Mouse (Mus musculus) midbrain, embryonic 16.5 days (tissue): ENCODE data around the gene Kdm5b. TPM values are rescaled to one million over a fixed set of nuclear protein-coding genes. Genes with fewer than 3 reads are reported as not detected.
"Not testable (repeated sequence)": the region's sequence is repeated elsewhere in the genome, so short reads cannot be mapped to it uniquely, and the experiment has no call there.

Experiments used
- ATAC-seq: fragments of 200-750 bp; cut with Nextera tagmentation; 2 replicates; pipeline ENCODE4 v1.8.0; 2017; ENCODE audit warnings: moderate TSS enrichment
- H3K27ac ChIP-seq: fragments of 300-500 bp; sonication (generic); 2 replicates; pipeline ENCODE4 v1.5.1; 2014; ENCODE audit warnings: mild to moderate bottlenecking, low read length, mixed read lengths
- H3K27me3 ChIP-seq: fragments of 300-500 bp; sonication (generic); 2 replicates; pipeline ENCODE4 v1.6.1; 2014; ENCODE audit warnings: low read depth, low read length, mixed read lengths; ENCODE audit not compliant: control insufficient read depth, insufficient read depth
- H3K36me3 ChIP-seq: fragments of 300-500 bp; sonication (generic); 2 replicates; pipeline ENCODE4 v1.6.1; 2014; ENCODE audit warnings: mild to moderate bottlenecking, low read length, moderate library complexity, mixed read lengths; ENCODE audit not compliant: control insufficient read depth, insufficient read depth
- H3K4me1 ChIP-seq: fragments of 300-500 bp; sonication (generic); 2 replicates; pipeline ENCODE4 v1.6.1; 2014; ENCODE audit warnings: mild to moderate bottlenecking, low read length, mixed read lengths; ENCODE audit not compliant: control insufficient read depth, insufficient read depth
- H3K4me2 ChIP-seq: fragments of 300-500 bp; sonication (generic); 2 replicates; pipeline ENCODE4 v1.6.1; 2014; ENCODE audit warnings: mild to moderate bottlenecking, low read length, mixed read lengths
- H3K4me3 ChIP-seq: fragments of 300-500 bp; sonication (generic); 2 replicates; pipeline ENCODE4 v1.5.1; 2014; ENCODE audit warnings: low read depth, mild to moderate bottlenecking, low read length, moderate library complexity, mixed read lengths
- H3K9ac ChIP-seq: fragments of 300-500 bp; sonication (generic); 2 replicates; pipeline ENCODE4 v1.6.1; 2014; ENCODE audit warnings: low read depth, low read length, mixed read lengths
- H3K9me3 ChIP-seq: fragments of 300-500 bp; sonication (generic); replicated peaks from 2 replicates; pipeline ENCODE4 v1.6.1; 2014; ENCODE audit warnings: mild to moderate bottlenecking, low read length, mixed read lengths; ENCODE audit not compliant: control insufficient read depth, poor library complexity, severe bottlenecking
- WGBS: fragments of 180-500 bp; shearing (Covaris S2); extraction: QIAGEN DNeasy Blood & Tissue Kit; methylation state at CpG from one replicate; pipeline ENCODE4 v1.1.7; 2014; 5-methylcytosine and 5-hydroxymethylcytosine counted together
- polyA plus RNA-seq: library from polyadenylated mRNA; unstranded; fragments of >200 nt; fragmentation: Nextera tagmentation; extraction: Ambion mirVana; gene quantifications from 2 replicates; pipeline ENCODE4 v1.2.1, GENCODE M21; 2015

The Kdm5b gene
- polyA plus RNA-seq = 66.5 and 78.9 TPM in 2 replicates

GRCm38 (mm10) chr1:134559976-134560375, at the start of gene Kdm5b:
Kdm5b (plus strand) TSS chr1:134560171.
- ATAC-seq = no peak
- H3K4me2 ChIP-seq = peak within 1 kb of the TSS; percentile 79

GRCm38 (mm10) chr1:134512183-134512582, 47.8 kb upstream of the Kdm5b start:
- Histone ChIP-seq H3K9ac (no peak overlapping the region), H3K9me3 (no peaks in the 10 kb centered on the region), H3K4me3 (no peak overlapping the region), H3K27me3 (0 out of 2 replicates have a peak, but pooled peaks cover 2% of the 10 kb centered on the region), H3K4me1 (no peaks in the 10 kb centered on the region; the same call in 1 of the 2 replicates), H3K4me2 (no peak overlapping the region), H3K27ac (no peak overlapping the region), H3K36me3 (peaks cover 8% of the 10 kb centered on the region; the same call in 1 of the 2 replicates)
- ATAC-seq = no peak
- WGBS = 54% methylated on average over 4 of the region's 4 CpGs

More at GRCm38 (mm10) chr1:134559976-134560375, at the start of gene Kdm5b:
- peaks cover 30% of the 10 kb centered on the region for H3K4me1 ChIP-seq
- peak within 1 kb of the TSS; percentile 100 for H3K9ac ChIP-seq
- H3K27me3 ChIP-seq = no peaks in the 10 kb centered on the region
- WGBS = under 1% methylated on average over 33 of the region's 34 CpGs
- H3K9me3 ChIP-seq = no peaks in the 10 kb centered on the region
- no peaks in the 10 kb centered on the region for H3K36me3 ChIP-seq
- peak within 1 kb of the TSS; percentile 92 for H3K27ac ChIP-seq
- peak within 1 kb of the TSS; percentile 90 for H3K4me3 ChIP-seq

- no peak overlapping the region; the same call in 1 of the 2 replicates for H3K4me2 ChIP-seq
- 0 out of 2 replicates have a peak, but pooled peaks cover 2% of the 10 kb centered on the region for H3K27me3 ChIP-seq
- no peak for ATAC-seq
- H3K4me3 ChIP-seq = no peak overlapping the region
- WGBS = 57% methylated on average over 6 of the region's 6 CpGs
- H3K9me3 ChIP-seq = no peaks in the 10 kb centered on the region
- H3K4me1 ChIP-seq = no peaks in the 10 kb centered on the region; the same call in 1 of the 2 replicates
- H3K36me3 ChIP-seq = peaks cover 4% of the 10 kb centered on the region; the same call in 1 of the 2 replicates
- no peak overlapping the region for H3K9ac ChIP-seq
- no peak overlapping the region for H3K27ac ChIP-seq
Measured at GRCm38 (mm10) chr1:134512584-134512983, 47.4 kb upstream of the Kdm5b start.

GRCm38 (mm10) chr1:134513312-134513860, 46.6 kb upstream of the Kdm5b start:
- Histone ChIP-seq H3K4me3 (peak overlapping the region; percentile 29), H3K4me2 (peak overlapping the region; percentile 60), H3K9me3 (no peaks in the 10 kb centered on the region), H3K27ac (no peak overlapping the region), H3K36me3 (peaks cover 3% of the 10 kb centered on the region; the same call in 1 of the 2 replicates), H3K9ac (peak overlapping the region; percentile 49), H3K4me1 (no peaks in the 10 kb centered on the region; the same call in 1 of the 2 replicates), H3K27me3 (0 out of 2 replicates have a peak, but pooled peaks cover 2% of the 10 kb centered on the region)
- 1% methylated on average over 37 of the region's 38 CpGs for WGBS
- ATAC-seq = no peak

GRCm38 (mm10) chr1:134513876-134514590, 45.9 kb upstream of the Kdm5b start:
- Histone ChIP-seq H3K27me3 (0 out of 2 replicates have a peak, but pooled peaks cover 2% of the 10 kb centered on the region), H3K36me3 (no peaks in the 10 kb centered on the region), H3K4me2 (peak overlapping the region; percentile 60; the same call in 1 of the 2 replicates), H3K9ac (no peak overlapping the region), H3K9me3 (no peaks in the 10 kb centered on the region), H3K4me1 (no peaks in the 10 kb centered on the region; the same call in 1 of the 2 replicates), H3K27ac (no peak overlapping the region), H3K4me3 (no peak overlapping the region)
- WGBS = 45% methylated on average over 16 of the region's 16 CpGs
- ATAC-seq = no peak

- ATAC-seq = no peak
- Histone ChIP-seq H3K9ac (no peak overlapping the region), H3K4me3 (no peak overlapping the region), H3K9me3 (no peaks in the 10 kb centered on the region), H3K27me3 (0 out of 2 replicates have a peak, but pooled peaks cover 2% of the 10 kb centered on the region), H3K4me1 (no peaks in the 10 kb centered on the region; the same call in 1 of the 2 replicates), H3K27ac (no peak overlapping the region), H3K4me2 (no peak overlapping the region), H3K36me3 (no peaks in the 10 kb centered on the region)
- 85% methylated on average over 2 of the region's 2 CpGs for WGBS
Measured at GRCm38 (mm10) chr1:134515891-134516290, 44.1 kb upstream of the Kdm5b start.

GRCm38 (mm10) chr1:134516491-134517198, 43.3 kb upstream of the Kdm5b start:
- Histone ChIP-seq H3K9ac (no peak overlapping the region), H3K36me3 (no peaks in the 10 kb centered on the region), H3K4me3 (no peak overlapping the region), H3K4me1 (no peaks in the 10 kb centered on the region; the same call in 1 of the 2 replicates), H3K9me3 (no peaks in the 10 kb centered on the region), H3K4me2 (no peak overlapping the region), H3K27me3 (0 out of 2 replicates have a peak, but pooled peaks cover 2% of the 10 kb centered on the region), H3K27ac (no peak overlapping the region; the same call in 1 of the 2 replicates)
- ATAC-seq = no peak
- 8% methylated on average over 4 of the region's 4 CpGs for WGBS

GRCm38 (mm10) chr1:134517841-134518240, 42.1 kb upstream of the Kdm5b start:
- not testable (repeated sequence) for H3K4me2 ChIP-seq, ATAC-seq, H3K9me3 ChIP-seq, H3K27ac ChIP-seq, H3K36me3 ChIP-seq, H3K4me1 ChIP-seq, H3K4me3 ChIP-seq, H3K9ac ChIP-seq, H3K27me3 ChIP-seq
- WGBS = 99% methylated on average over 11 of the region's 14 CpGs
